Mouse (Mus musculus) liver, postnatal 0 days (tissue): ENCODE data around the gene Utrn.

Experiments used
- CTCF ChIP-seq: sonication (generic); IDR thresholded peaks from 2 replicates; pipeline ENCODE4 v1.5.1; 2016; ENCODE audit warnings: antibody characterized with exemption, low read depth
- EP300 ChIP-seq: IDR thresholded peaks from 2 replicates; pipeline ENCODE4 v1.6.1; 2016; ENCODE audit warnings: antibody characterized with exemption, low read depth, mild to moderate bottlenecking

GRCm38 (mm10) chr10:12541757-12542156 lies 327.4 kb downstream of the Utrn start:
- TF ChIP-seq CTCF (no peak), EP300 (no peak)
